Mouse (Mus musculus) lung, postnatal 0 days (tissue): ENCODE data around the gene Itgb4.
"Not testable (repeated sequence)": the region's sequence is repeated elsewhere in the genome, so short reads cannot be mapped to it uniquely, and the experiment has no call there.

ENCODE experiments used
- CTCF ChIP-seq: IDR thresholded peaks from 2 replicates; pipeline ENCODE4 v1.5.1; 2016; ENCODE audit warnings: antibody characterized with exemption, mild to moderate bottlenecking
- EP300 ChIP-seq: IDR thresholded peaks from 2 replicates; pipeline ENCODE4 v1.6.1; 2016; ENCODE audit warnings: antibody characterized with exemption, mild to moderate bottlenecking, control low read depth

DNA sequence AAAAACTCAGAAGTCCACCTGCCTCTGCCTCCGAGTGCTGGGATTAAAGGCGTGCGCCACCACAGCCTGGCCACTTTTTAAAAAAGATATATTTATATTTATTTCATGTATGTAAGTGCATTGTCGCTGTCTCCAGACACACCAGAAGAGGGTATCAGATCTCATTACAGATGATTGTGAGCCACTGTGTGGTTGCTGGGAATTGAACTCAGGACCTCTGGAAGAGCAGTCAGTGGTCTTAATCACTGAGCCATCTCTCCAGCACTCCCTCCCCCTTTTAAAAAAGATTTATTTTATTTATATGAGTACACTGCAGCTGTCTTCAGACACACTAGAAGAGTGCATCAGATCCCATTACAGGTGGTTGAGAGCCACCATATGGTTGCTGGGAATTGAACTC lies 44.4 kb downstream of the Itgb4 start:
- TF ChIP-seq CTCF, EP300: not testable (repeated sequence)
